Mouse (Mus musculus): Measurements from ENCODE around the gene Micu1. TPM values are rescaled to one million over a fixed set of nuclear protein-coding genes. Genes with fewer than 3 reads are reported as not detected.

Gene Micu1
- polyA plus RNA-seq, 1 experiment from 2014 or later = 82.0 TPM

DNA sequence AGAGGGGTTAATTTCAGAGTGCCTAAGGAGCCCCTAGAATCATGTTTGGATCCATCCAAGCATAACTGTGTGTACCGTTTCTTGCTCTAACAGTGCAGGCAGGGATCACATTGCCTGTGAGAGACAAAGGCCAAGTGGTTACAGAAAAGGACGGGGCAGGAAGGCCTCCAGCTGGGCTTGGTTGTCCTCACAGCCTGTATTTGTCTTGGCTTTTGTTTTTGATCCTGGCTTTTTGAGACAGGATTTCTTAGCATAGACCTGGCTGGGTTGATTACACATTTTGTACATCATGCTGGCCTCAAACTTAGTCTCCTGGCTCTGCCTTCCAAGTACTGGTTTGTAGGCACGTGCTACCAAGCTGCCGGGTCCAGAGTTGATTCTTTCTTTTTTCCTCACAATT is 93.6 kb downstream of the Micu1 start:
- ATAC-seq (ENCODE audit: low read depth) (no peak), DNase-seq (ENCODE audit: low spot score) (no peak)
- no peaks in the 10 kb centered on the region for H3K27me3 ChIP-seq (replicated peaks; ENCODE audit: control insufficient read depth, insufficient read depth, low read length)
- H3K4me2 ChIP-seq (ENCODE audit: low read depth, low read length) = no peak overlapping the region
- 65% methylated on average over 4 of the region's 4 CpGs for WGBS
- 0 out of 2 replicates have a peak, but pooled peaks cover 3% of the 10 kb centered on the region for H3K9me3 ChIP-seq (ENCODE audit: control insufficient read depth, low read length)
- H3K4me3 ChIP-seq (ENCODE audit: low read depth, low read length) = no peak overlapping the region
- no peak overlapping the region for H3K9ac ChIP-seq (ENCODE audit: low read depth, low read length)
- H3K36me3 ChIP-seq (ENCODE audit: control insufficient read depth, insufficient read depth, low read length) = peaks cover 13% of the 10 kb centered on the region; the same call in 1 of the 2 replicates
- peaks cover 4% of the 10 kb centered on the region for H3K4me1 ChIP-seq (ENCODE audit: control insufficient read depth, insufficient read depth, low read length)
- no peak overlapping the region for H3K27ac ChIP-seq (replicated peaks; ENCODE audit: low read depth, low read length)

DNA sequence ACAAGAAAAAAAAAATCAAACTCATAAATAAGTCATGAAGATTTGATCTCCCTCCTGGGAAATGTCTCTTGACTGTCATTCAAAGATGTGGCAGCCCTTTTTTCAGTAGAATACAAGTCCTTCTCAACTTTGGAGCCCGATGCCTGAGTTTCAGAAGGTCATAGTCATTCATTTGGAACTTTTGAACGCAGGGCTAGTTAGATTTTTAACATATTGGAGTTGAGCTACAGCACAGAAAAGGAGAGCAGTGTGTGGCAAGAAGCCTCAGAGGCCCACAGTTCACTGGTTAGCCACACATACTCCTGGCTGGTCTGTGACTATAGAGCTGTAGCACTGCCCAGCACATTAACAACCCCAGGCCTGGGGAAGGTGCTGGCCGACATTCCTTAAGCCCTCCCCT is 96.1 kb downstream of the Micu1 start:
- ATAC-seq (ENCODE audit: low read depth) (no peak), DNase-seq (ENCODE audit: low spot score) (no peak)
- Histone ChIP-seq H3K27ac (replicated peaks; ENCODE audit: low read depth, low read length) (no peak overlapping the region), H3K27me3 (replicated peaks; ENCODE audit: control insufficient read depth, insufficient read depth, low read length) (no peaks in the 10 kb centered on the region), H3K4me2 (ENCODE audit: low read depth, low read length) (no peak overlapping the region), H3K9ac (ENCODE audit: low read depth, low read length) (no peak overlapping the region), H3K4me3 (ENCODE audit: low read depth, low read length) (no peak overlapping the region), H3K4me1 (ENCODE audit: control insufficient read depth, insufficient read depth, low read length) (peaks cover 4% of the 10 kb centered on the region), H3K36me3 (ENCODE audit: control insufficient read depth, insufficient read depth, low read length) (peaks cover 7% of the 10 kb centered on the region; the same call in 1 of the 2 replicates), H3K9me3 (ENCODE audit: control insufficient read depth, low read length) (0 out of 2 replicates have a peak, but pooled peaks cover 3% of the 10 kb centered on the region)
- WGBS = 68% methylated on average over 3 of the region's 3 CpGs

DNA sequence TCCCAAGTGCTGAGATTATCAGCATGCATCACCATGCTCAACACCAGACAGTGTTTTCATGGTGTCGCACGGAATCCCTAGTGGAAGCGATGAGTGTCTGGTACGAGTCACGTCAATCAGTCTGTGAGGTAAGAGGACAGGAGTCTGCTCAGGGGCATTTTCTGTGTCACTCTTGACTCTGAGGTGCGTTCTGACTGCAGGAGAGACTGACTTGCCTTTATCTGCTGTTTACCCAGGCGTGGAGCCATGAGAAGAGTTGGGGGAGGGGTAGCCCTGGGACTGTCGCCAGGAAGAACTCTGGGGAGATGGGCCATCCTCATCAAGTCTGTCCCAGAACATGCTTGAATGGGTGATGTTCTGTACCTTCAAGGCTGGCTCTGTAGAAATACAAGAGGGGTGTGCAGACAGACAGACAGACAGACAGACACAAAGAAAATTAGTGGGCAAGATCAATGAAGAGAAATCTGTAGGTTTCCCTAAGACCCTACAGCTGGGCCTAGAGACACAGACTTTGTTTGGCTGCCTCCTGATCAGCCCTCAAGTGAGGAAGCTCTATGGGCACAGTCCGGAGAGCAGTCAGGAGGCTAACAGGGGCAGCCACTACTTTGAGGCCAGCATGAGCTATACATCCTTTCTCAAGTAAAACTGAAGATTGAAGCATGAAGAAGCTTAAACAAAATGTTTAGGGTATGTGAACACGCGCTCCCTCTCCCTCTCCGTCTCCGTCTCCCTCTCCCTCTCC is 97.2 kb downstream of the Micu1 start:
- WGBS = 56% methylated on average over 13 of the region's 13 CpGs
- no peak for DNase-seq (ENCODE audit: low spot score)
- no peak overlapping the region for H3K4me3 ChIP-seq (ENCODE audit: low read depth, low read length)
- H3K36me3 ChIP-seq (ENCODE audit: control insufficient read depth, insufficient read depth, low read length) = peaks cover 10% of the 10 kb centered on the region
- H3K9me3 ChIP-seq (ENCODE audit: control insufficient read depth, low read length) = 0 out of 2 replicates have a peak, but pooled peaks cover 3% of the 10 kb centered on the region
- H3K27ac ChIP-seq (replicated peaks; ENCODE audit: low read depth, low read length) = no peak overlapping the region
- H3K4me2 ChIP-seq (ENCODE audit: low read depth, low read length) = no peak overlapping the region
- ATAC-seq (ENCODE audit: low read depth) = no peak
- no peak overlapping the region for H3K9ac ChIP-seq (ENCODE audit: low read depth, low read length)
- peaks cover 4% of the 10 kb centered on the region for H3K4me1 ChIP-seq (ENCODE audit: control insufficient read depth, insufficient read depth, low read length)
- no peaks in the 10 kb centered on the region for H3K27me3 ChIP-seq (replicated peaks; ENCODE audit: control insufficient read depth, insufficient read depth, low read length)

DNA sequence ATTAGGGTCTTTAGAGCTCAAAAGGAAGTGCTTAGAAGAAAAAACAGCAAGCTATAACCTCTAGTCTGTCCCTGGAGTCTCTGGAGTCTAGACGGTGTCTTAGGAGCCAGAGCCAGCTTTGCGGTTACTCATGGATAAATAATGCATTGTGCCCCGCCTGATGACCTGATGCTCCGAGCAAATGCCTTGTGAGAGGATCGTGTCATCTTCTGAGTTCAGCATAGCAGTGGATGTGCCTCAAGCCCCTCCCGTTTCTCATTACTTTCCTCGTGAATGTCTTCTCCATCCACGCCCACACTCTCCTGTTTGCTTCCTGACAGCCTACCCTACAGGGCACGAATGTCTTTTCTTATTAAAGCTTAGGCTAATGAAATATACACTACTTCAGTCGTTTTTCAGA is 97.9 kb downstream of the Micu1 start:
- DNase-seq (ENCODE audit: low spot score) = peak; percentile 77
- Histone ChIP-seq H3K4me1 (ENCODE audit: control insufficient read depth, insufficient read depth, low read length) (peaks cover 4% of the 10 kb centered on the region), H3K27ac (replicated peaks; ENCODE audit: low read depth, low read length) (no peak overlapping the region), H3K4me2 (ENCODE audit: low read depth, low read length) (no peak overlapping the region), H3K27me3 (replicated peaks; ENCODE audit: control insufficient read depth, insufficient read depth, low read length) (no peaks in the 10 kb centered on the region), H3K9ac (ENCODE audit: low read depth, low read length) (no peak overlapping the region), H3K4me3 (ENCODE audit: low read depth, low read length) (no peak overlapping the region), H3K9me3 (ENCODE audit: control insufficient read depth, low read length) (0 out of 2 replicates have a peak, but pooled peaks cover 3% of the 10 kb centered on the region), H3K36me3 (ENCODE audit: control insufficient read depth, insufficient read depth, low read length) (peaks cover 11% of the 10 kb centered on the region)
- WGBS = 26% methylated on average over 10 of the region's 10 CpGs
- ATAC-seq (ENCODE audit: low read depth) = peak; percentile 75; the same call in 1 of the 2 replicates

DNA sequence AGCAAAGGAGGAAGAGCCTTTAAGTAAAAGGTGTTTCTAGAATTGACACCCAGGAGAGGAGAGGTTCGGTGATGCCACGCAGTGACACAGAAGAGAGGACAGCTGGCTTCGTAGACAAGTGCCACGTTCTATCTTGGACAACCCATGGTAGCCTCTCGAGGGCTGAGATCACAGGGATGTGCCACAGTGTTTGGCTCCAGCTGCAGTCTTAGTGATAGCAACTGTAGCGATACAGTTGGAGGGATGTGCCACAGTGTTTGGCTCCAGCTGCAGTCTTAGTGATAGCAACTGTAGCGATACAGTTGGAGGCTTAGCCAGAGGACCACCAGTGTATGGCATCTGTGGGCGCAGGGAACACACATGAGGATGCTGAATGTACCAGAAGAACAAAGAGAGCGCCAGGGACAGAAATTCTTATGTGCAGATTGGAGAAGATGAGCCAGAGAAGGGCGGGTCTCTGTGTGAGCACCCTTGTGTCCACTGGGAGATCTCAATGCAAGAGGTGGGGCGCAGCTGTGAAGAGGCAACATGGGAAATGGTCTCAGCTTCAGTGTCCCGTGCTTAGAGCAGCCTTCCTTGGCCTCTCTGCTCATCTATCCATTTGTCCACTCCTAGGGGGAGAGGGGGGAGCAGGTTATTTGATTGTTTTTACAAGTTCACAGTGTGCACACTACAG is 98.7 kb downstream of the Micu1 start:
- DNase-seq (ENCODE audit: low spot score) = no peak
- H3K27me3 ChIP-seq (replicated peaks; ENCODE audit: control insufficient read depth, insufficient read depth, low read length) = no peaks in the 10 kb centered on the region
- no peak for ATAC-seq (ENCODE audit: low read depth)
- no peak overlapping the region for H3K9ac ChIP-seq (ENCODE audit: low read depth, low read length)
- H3K4me1 ChIP-seq (ENCODE audit: control insufficient read depth, insufficient read depth, low read length) = peaks cover 4% of the 10 kb centered on the region
- WGBS = 94% methylated on average over 12 of the region's 12 CpGs
- H3K27ac ChIP-seq (replicated peaks; ENCODE audit: low read depth, low read length) = no peak overlapping the region
- H3K4me2 ChIP-seq (ENCODE audit: low read depth, low read length) = no peak overlapping the region
- H3K4me3 ChIP-seq (ENCODE audit: low read depth, low read length) = no peak overlapping the region
- H3K9me3 ChIP-seq (ENCODE audit: control insufficient read depth, low read length) = 0 out of 2 replicates have a peak, but pooled peaks cover 3% of the 10 kb centered on the region
- peaks cover 15% of the 10 kb centered on the region for H3K36me3 ChIP-seq (ENCODE audit: control insufficient read depth, insufficient read depth, low read length)

GRCm38 (mm10) chr10:59808677-59809076 is 106.4 kb downstream of the Micu1 start:
- DNase-seq (ENCODE audit: low spot score) = no peak
- H3K4me1 ChIP-seq (ENCODE audit: control insufficient read depth, insufficient read depth, low read length) = peaks cover 4% of the 10 kb centered on the region; the same call in 1 of the 2 replicates

GRCm38 (mm10) chr10:59809991-59810574 is 107.8 kb downstream of the Micu1 start:
- Histone ChIP-seq H3K9me3 (ENCODE audit: control insufficient read depth, low read length) (no peaks in the 10 kb centered on the region), H3K4me2 (ENCODE audit: low read depth, low read length) (no peak overlapping the region), H3K36me3 (ENCODE audit: control insufficient read depth, insufficient read depth, low read length) (0 out of 2 replicates have a peak, but pooled peaks cover 6% of the 10 kb centered on the region), H3K27me3 (replicated peaks; ENCODE audit: control insufficient read depth, insufficient read depth, low read length) (no peaks in the 10 kb centered on the region), H3K27ac (replicated peaks; ENCODE audit: low read depth, low read length) (no peak overlapping the region), H3K9ac (ENCODE audit: low read depth, low read length) (no peak overlapping the region), H3K4me3 (ENCODE audit: low read depth, low read length) (no peak overlapping the region), H3K4me1 (ENCODE audit: control insufficient read depth, insufficient read depth, low read length) (peaks cover 4% of the 10 kb centered on the region; the same call in 1 of the 2 replicates)
- WGBS = 81% methylated on average over 4 of the region's 4 CpGs
- no peak; the same call in 1 of the 2 replicates for ATAC-seq (ENCODE audit: low read depth)
- no peak for DNase-seq (ENCODE audit: low spot score)

More at GRCm38 (mm10) chr10:59808677-59809076, 106.4 kb downstream of the Micu1 start:
- Histone ChIP-seq H3K36me3 (ENCODE audit: control insufficient read depth, insufficient read depth, low read length) (peaks cover 9% of the 10 kb centered on the region; the same call in 1 of the 2 replicates), H3K27me3 (replicated peaks; ENCODE audit: control insufficient read depth, insufficient read depth, low read length) (no peaks in the 10 kb centered on the region), H3K27ac (replicated peaks; ENCODE audit: low read depth, low read length) (no peak overlapping the region), H3K9ac (ENCODE audit: low read depth, low read length) (no peak overlapping the region), H3K9me3 (ENCODE audit: control insufficient read depth, low read length) (no peaks in the 10 kb centered on the region), H3K4me3 (ENCODE audit: low read depth, low read length) (no peak overlapping the region), H3K4me2 (ENCODE audit: low read depth, low read length) (no peak overlapping the region)
- ATAC-seq (ENCODE audit: low read depth) = no peak
- 90% methylated on average over 4 of the region's 4 CpGs for WGBS

GRCm38 (mm10) chr10:59812939-59813338 is 110.7 kb downstream of the Micu1 start:
- no peak overlapping the region for H3K27ac ChIP-seq (replicated peaks; ENCODE audit: low read depth, low read length)
- H3K4me1 ChIP-seq (ENCODE audit: control insufficient read depth, insufficient read depth, low read length) = peaks cover 4% of the 10 kb centered on the region; the same call in 1 of the 2 replicates
- no peaks in the 10 kb centered on the region for H3K9me3 ChIP-seq (ENCODE audit: control insufficient read depth, low read length)
- no peaks in the 10 kb centered on the region for H3K27me3 ChIP-seq (replicated peaks; ENCODE audit: control insufficient read depth, insufficient read depth, low read length)
- ATAC-seq (ENCODE audit: low read depth) (peak; percentile 17; the same call in 1 of the 2 replicates), DNase-seq (ENCODE audit: low spot score) (peak; percentile 73)
- H3K4me2 ChIP-seq (ENCODE audit: low read depth, low read length) = 0 out of 2 replicates have a peak overlapping the region, but pooled peaks have one; percentile 18
- WGBS = 18% methylated on average over 13 of the region's 13 CpGs
- no peaks in the 10 kb centered on the region for H3K36me3 ChIP-seq (ENCODE audit: control insufficient read depth, insufficient read depth, low read length)
- no peak overlapping the region for H3K9ac ChIP-seq (ENCODE audit: low read depth, low read length)
- no peak overlapping the region for H3K4me3 ChIP-seq (ENCODE audit: low read depth, low read length)

Measured in embryonic facial prominence, embryonic 14.5 days (tissue).